ENCODE assay signal across 8 mouse cellular contexts in the genomic region with DNA sequence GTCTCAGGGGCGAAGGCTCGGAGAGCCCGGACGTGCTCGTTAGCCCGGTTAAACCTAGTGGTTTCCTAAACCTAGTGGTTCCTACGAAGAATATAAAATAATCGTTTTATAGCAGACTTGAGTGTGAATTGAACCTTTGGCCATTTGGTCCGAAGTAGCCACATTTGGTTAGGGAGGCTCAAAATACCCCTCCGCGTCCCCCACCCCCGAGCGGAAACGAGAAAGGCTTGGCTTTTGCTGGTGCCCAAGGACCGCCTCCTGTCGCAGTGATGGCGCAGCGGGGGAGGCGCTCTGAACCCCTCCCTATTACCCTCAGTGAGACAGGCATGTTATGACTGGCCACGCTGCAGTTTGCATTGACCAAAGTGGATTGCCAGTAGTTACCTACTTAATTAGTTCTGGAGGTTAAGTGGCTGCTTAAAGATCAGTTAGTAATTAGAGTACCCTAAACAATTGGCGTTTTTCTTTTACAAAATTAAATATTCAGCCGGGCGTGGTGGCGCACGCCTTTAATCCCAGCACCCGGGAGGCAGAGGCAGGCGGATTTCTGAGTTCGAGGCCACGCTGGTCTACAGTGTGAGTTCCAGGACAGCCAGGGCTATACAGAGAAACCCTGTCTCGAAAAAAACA. TPM values are rescaled to one million over a fixed set of nuclear protein-coding genes. Genes with fewer than 3 reads are reported as not detected.
DNase-seq lines count a peak whose midpoint lies in the region; ATAC-seq lines count a peak whose summit lies in the region.

No protein-coding gene starts in this region.

- no peaks in the 10 kb centered on the region for H3K9me3 ChIP-seq in hindbrain, embryonic 10.5 days

- H3K4me3 ChIP-seq in hindbrain, embryonic 10.5 days = peak overlapping the region; percentile 98

- DNase-seq in MN1 (ENCODE audit: low spot score) = peak; percentile 90
- DNase-seq in cerebellum, adult 8-10 months = peak; percentile 79
- DNase-seq in hindbrain, embryonic 10.5 days (ENCODE audit: low spot score) = peak; percentile 74
- peak; percentile 80 to 84 for DNase-seq in layer of hippocampus, postnatal 10 days (ENCODE audit: low spot score in 2 of 2)
- DNase-seq in lung, postnatal 10 days = peak; percentile 93
- peak; percentile 64 for DNase-seq in ovary, postnatal 14 days (ENCODE audit: low spot score)
- peak; percentile 88 for DNase-seq in thymus, postnatal 14 days

- H3K27ac ChIP-seq in hindbrain, embryonic 10.5 days = peak overlapping the region; percentile 99

- H3K36me3 ChIP-seq in hindbrain, embryonic 10.5 days = peaks cover 49% of the 10 kb centered on the region

- peak; percentile 53 for ATAC-seq in frontal cortex, adult (ENCODE audit: low TSS enrichment)

- peaks cover 29% of the 10 kb centered on the region for H3K4me1 ChIP-seq in hindbrain, embryonic 10.5 days (replicated peaks)

- 2% methylated on average over 30 of the region's 30 CpGs for WGBS in hindbrain, embryonic 10.5 days

- H3K27me3 ChIP-seq in hindbrain, embryonic 10.5 days (ENCODE audit: insufficient read depth, poor library complexity, severe bottlenecking) = no peaks in the 10 kb centered on the region

RNA-seq across cellular contexts. Expression of a gene that starts 1.3 kb away (rescaled TPM):
- 5,657 and 6,044 TPM in 2 replicates for polyA plus RNA-seq in hindbrain, embryonic 10.5 days (2016; fragmentation: Nextera tagmentation; extraction: Ambion mirVana)
- 1,000 to 10,000 TPM; 2,229 to 2,426 TPM for total RNA-seq in layer of hippocampus, postnatal 10 days (2021)

RNA-seq across cellular contexts. Expression of a gene that starts 27.6 kb away (rescaled TPM):
- polyA plus RNA-seq in hindbrain, embryonic 10.5 days (2016; fragmentation: Nextera tagmentation; extraction: Ambion mirVana) = 15.6 and 19.0 TPM in 2 replicates
- total RNA-seq in layer of hippocampus, postnatal 10 days (2021) = 100 to 1,000 TPM; 149 to 163 TPM

RNA-seq across cellular contexts. Expression of a gene that starts 27.7 kb away (rescaled TPM):
- polyA plus RNA-seq in hindbrain, embryonic 10.5 days (2016; fragmentation: Nextera tagmentation; extraction: Ambion mirVana) = 881 and 962 TPM in 2 replicates
- 10 to 100 TPM; 48.5 to 53.6 TPM for total RNA-seq in layer of hippocampus, postnatal 10 days (2021)

RNA-seq across cellular contexts. Expression of a gene that starts 59.2 kb away (rescaled TPM):
- polyA plus RNA-seq in hindbrain, embryonic 10.5 days (2016; fragmentation: Nextera tagmentation; extraction: Ambion mirVana) = 9.6 and 15.6 TPM in 2 replicates
- 100 to 1,000 TPM; 249 to 250 TPM for total RNA-seq in layer of hippocampus, postnatal 10 days (2021)

Comparison
In these comparisons a context has a peak if more than half of its experiments do, and no peak if none do; other contexts are left out.
1. Peak in every context shown above with its lines: DNase-seq, ATAC-seq, H3K4me3 ChIP-seq and H3K27ac ChIP-seq.